Mouse (Mus musculus) forebrain, embryonic 11.5 days (tissue): ENCODE data around the gene Tenm4. TPM values are rescaled to one million over a fixed set of nuclear protein-coding genes. Genes with fewer than 3 reads are reported as not detected.

ENCODE experiments used
- ATAC-seq: fragments of 200-750 bp; cut with Nextera tagmentation; replicated peaks from 2 replicates; pipeline ENCODE4 v1.8.0; 2017; ENCODE audit warnings: moderate TSS enrichment; ENCODE audit not compliant: low FRiP score
- DNase-seq: peaks from one replicate; pipeline ENCODE4 v3.0.0-alpha.2; 2017; ENCODE audit warnings: low spot score
- H3K27ac ChIP-seq: fragments of 300-500 bp; sonication (generic); 2 replicates; pipeline ENCODE4 v1.5.1; 2014; ENCODE audit warnings: low read depth, low read length
- H3K27me3 ChIP-seq: fragments of 300-500 bp; sonication (generic); 2 replicates; pipeline ENCODE4 v1.6.1; 2014; ENCODE audit warnings: mild to moderate bottlenecking, low read length, mixed read lengths; ENCODE audit not compliant: control insufficient read depth, insufficient read depth
- H3K36me3 ChIP-seq: fragments of 300-500 bp; sonication (generic); 2 replicates; pipeline ENCODE4 v1.6.1; 2014; ENCODE audit warnings: mild to moderate bottlenecking, low read length, moderate library complexity, mixed read lengths; ENCODE audit not compliant: control insufficient read depth, insufficient read depth
- H3K4me1 ChIP-seq: fragments of 300-500 bp; sonication (generic); replicated peaks from 2 replicates; pipeline ENCODE4 v1.6.1; 2014; ENCODE audit warnings: low read length, mixed read lengths; ENCODE audit not compliant: control insufficient read depth, insufficient read depth
- H3K4me2 ChIP-seq: fragments of 300-500 bp; sonication (generic); 2 replicates; pipeline ENCODE4 v1.6.1; 2014; ENCODE audit warnings: low read depth, mild to moderate bottlenecking, low read length, moderate library complexity, mixed read lengths; ENCODE audit not compliant: severe bottlenecking
- H3K4me3 ChIP-seq: fragments of 300-500 bp; sonication (generic); 2 replicates; pipeline ENCODE4 v1.5.1; 2014; ENCODE audit warnings: low read depth, low read length
- H3K9ac ChIP-seq: fragments of 300-500 bp; sonication (generic); 2 replicates; pipeline ENCODE4 v1.6.1; 2014; ENCODE audit warnings: low read length
- H3K9me3 ChIP-seq: fragments of 300-500 bp; sonication (generic); 2 replicates; pipeline ENCODE4 v1.6.1; 2016; ENCODE audit warnings: low read length, mixed read lengths; ENCODE audit not compliant: control insufficient read depth
- WGBS: fragments of 180-500 bp; shearing (Covaris S2); extraction: QIAGEN DNeasy Blood & Tissue Kit; methylation state at CpG from one replicate; pipeline ENCODE4 v1.1.7; 2014; 5-methylcytosine and 5-hydroxymethylcytosine counted together
- polyA plus RNA-seq: library from polyadenylated mRNA; unstranded; fragments of >200 nt; fragmentation: Nextera tagmentation; extraction: Ambion mirVana; gene quantifications from 2 replicates; pipeline ENCODE4 v1.2.1, GENCODE M21; 2014

Gene Tenm4
- polyA plus RNA-seq, 1 experiment from 2014 or later: 47.9 TPM

GRCm38 (mm10) chr7:96420045-96420444, 249.0 kb downstream of the Tenm4 start:
- no peak overlapping the region for H3K9ac ChIP-seq
- no peaks in the 10 kb centered on the region for H3K36me3 ChIP-seq
- DNase-seq (no peak), ATAC-seq (no peak)
- H3K27me3 ChIP-seq: no peaks in the 10 kb centered on the region
- no peak overlapping the region for H3K4me3 ChIP-seq
- H3K9me3 ChIP-seq: no peaks in the 10 kb centered on the region
- no peak overlapping the region for H3K27ac ChIP-seq
- 87% methylated on average over 3 of the region's 3 CpGs for WGBS
- 0 out of 2 replicates have a peak, but pooled peaks cover 2% of the 10 kb centered on the region for H3K4me1 ChIP-seq
- no peak overlapping the region for H3K4me2 ChIP-seq

DNA sequence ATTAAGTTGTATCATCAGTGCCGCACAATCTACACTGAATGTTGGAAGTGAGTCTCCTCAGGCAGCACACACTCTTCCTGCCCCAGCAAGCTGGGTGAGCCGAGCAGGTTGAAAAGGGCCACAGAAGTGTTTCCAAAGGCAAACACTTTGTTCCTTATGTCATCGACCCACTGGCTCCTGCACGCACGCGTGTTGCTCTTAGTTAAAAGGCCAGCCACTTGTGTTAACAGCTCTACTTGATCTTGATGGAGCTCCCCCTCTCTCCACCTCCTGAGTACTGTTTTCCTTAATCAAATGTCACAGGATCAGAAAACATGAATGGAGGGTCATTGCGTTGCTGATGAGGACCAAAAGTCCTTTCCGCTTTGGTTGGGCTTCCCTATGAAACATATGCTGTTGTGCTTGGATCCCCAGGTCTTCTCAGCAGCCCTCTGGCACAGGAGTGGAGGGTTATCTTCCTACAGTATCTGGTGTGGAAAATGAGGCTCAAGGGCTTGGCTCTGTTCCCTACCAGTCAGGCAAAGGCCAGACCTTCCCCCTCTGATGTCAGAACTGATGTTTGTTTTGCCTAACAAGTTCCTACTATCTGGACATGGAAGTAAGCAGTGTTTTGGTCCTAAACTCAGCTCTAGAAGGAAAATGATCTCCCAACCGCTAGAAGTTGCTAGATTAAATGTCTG, 250.0 kb downstream of the Tenm4 start:
- H3K9me3 ChIP-seq: no peaks in the 10 kb centered on the region
- H3K4me1 ChIP-seq: 0 out of 2 replicates have a peak, but pooled peaks cover 2% of the 10 kb centered on the region
- H3K27me3 ChIP-seq: no peaks in the 10 kb centered on the region
- H3K27ac ChIP-seq: no peak overlapping the region
- no peaks in the 10 kb centered on the region for H3K36me3 ChIP-seq
- no peak overlapping the region for H3K4me2 ChIP-seq
- WGBS: 79% methylated on average over 9 of the region's 9 CpGs
- no peak overlapping the region for H3K9ac ChIP-seq
- no peak overlapping the region for H3K4me3 ChIP-seq
- ATAC-seq (no peak), DNase-seq (no peak)

GRCm38 (mm10) chr7:96426954-96427353, 255.9 kb downstream of the Tenm4 start:
- Histone ChIP-seq H3K4me1 (no peaks in the 10 kb centered on the region), H3K36me3 (no peaks in the 10 kb centered on the region), H3K9ac (no peak overlapping the region), H3K4me3 (no peak overlapping the region), H3K9me3 (no peaks in the 10 kb centered on the region), H3K4me2 (no peak overlapping the region), H3K27me3 (no peaks in the 10 kb centered on the region), H3K27ac (no peak overlapping the region)
- 78% methylated on average over 8 of the region's 8 CpGs for WGBS
- ATAC-seq: no peak
- no peak for DNase-seq

DNA sequence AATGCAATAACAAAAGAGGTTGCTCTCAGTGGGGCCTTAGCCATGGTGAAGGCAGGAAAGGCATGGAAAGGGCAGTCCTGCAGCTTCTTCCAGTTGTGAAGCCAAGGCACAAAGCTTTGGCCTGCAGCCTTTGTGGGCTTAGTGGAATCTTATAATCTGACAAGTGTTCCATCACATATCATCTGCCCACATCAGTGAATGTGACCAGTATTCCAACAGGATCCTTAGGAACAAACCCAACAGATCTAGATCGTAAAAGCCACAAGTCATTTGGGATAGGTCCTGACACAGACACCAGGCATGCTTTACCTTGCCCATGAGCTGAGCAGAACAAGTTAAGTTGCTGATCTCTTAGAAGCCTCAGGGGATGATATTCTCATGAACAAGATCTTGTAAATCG, 262.3 kb downstream of the Tenm4 start:
- no peak overlapping the region for H3K4me2 ChIP-seq
- no peak overlapping the region for H3K27ac ChIP-seq
- H3K36me3 ChIP-seq: no peaks in the 10 kb centered on the region
- H3K9ac ChIP-seq: no peak overlapping the region
- ATAC-seq (no peak), DNase-seq (no peak)
- no peaks in the 10 kb centered on the region for H3K27me3 ChIP-seq
- no peaks in the 10 kb centered on the region for H3K9me3 ChIP-seq
- no peak overlapping the region for H3K4me3 ChIP-seq
- no peaks in the 10 kb centered on the region for H3K4me1 ChIP-seq
- WGBS: 91% methylated on average over 2 of the region's 2 CpGs

- ATAC-seq (no peak), DNase-seq (no peak)
- Histone ChIP-seq H3K9ac (no peak overlapping the region), H3K4me1 (no peaks in the 10 kb centered on the region), H3K4me2 (no peak overlapping the region), H3K27me3 (no peaks in the 10 kb centered on the region), H3K27ac (no peak overlapping the region), H3K36me3 (no peaks in the 10 kb centered on the region), H3K9me3 (no peaks in the 10 kb centered on the region), H3K4me3 (no peak overlapping the region)
- 94% methylated on average over 6 of the region's 6 CpGs for WGBS
Observed at GRCm38 (mm10) chr7:96438392-96438791, 267.3 kb downstream of the Tenm4 start.

DNA sequence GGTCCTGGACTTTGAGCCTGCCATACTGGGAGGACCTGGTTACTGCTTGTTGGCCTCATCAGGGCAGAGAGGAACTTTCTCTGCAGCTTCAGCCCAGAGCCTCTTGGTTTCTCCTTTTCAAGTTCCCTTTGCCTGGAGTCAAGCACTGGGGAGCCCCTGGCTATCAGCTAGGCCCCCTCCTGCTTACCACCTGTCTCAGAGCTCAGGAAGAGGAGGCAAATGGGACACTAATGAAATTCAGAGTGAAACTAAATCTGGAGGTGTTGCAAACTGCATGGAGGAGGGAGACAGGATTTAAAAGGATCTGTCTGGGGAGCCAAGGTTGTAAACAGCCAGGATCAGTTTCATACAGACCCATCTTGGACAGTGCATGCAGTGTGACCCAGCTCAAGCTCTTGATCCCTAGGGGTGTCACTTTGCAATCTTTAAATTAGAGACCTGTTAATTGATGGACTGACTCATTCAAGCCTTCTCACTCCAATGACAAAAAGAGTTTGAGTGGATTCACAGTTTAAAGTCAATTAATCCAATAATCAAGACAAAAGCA, 269.2 kb downstream of the Tenm4 start:
- Histone ChIP-seq H3K4me1 (no peaks in the 10 kb centered on the region), H3K9ac (no peak overlapping the region), H3K27ac (no peak overlapping the region), H3K27me3 (no peaks in the 10 kb centered on the region), H3K9me3 (no peaks in the 10 kb centered on the region), H3K36me3 (no peaks in the 10 kb centered on the region), H3K4me2 (no peak overlapping the region), H3K4me3 (no peak overlapping the region)
- ATAC-seq (no peak), DNase-seq (no peak)

- WGBS: 92% methylated on average over 8 of the region's 8 CpGs
- H3K27ac ChIP-seq: no peak overlapping the region
- H3K36me3 ChIP-seq: no peaks in the 10 kb centered on the region
- H3K9me3 ChIP-seq: no peaks in the 10 kb centered on the region
- DNase-seq (no peak), ATAC-seq (no peak)
- H3K4me2 ChIP-seq: no peak overlapping the region
- H3K27me3 ChIP-seq: no peaks in the 10 kb centered on the region
- H3K4me1 ChIP-seq: no peaks in the 10 kb centered on the region
- no peak overlapping the region for H3K4me3 ChIP-seq
- no peak overlapping the region for H3K9ac ChIP-seq
Observed at GRCm38 (mm10) chr7:96445771-96446170, 274.7 kb downstream of the Tenm4 start.

GRCm38 (mm10) chr7:96447806-96448397, 276.9 kb downstream of the Tenm4 start:
- no peaks in the 10 kb centered on the region for H3K4me1 ChIP-seq
- H3K27me3 ChIP-seq: no peaks in the 10 kb centered on the region
- H3K9ac ChIP-seq: no peak overlapping the region
- 73% methylated on average over 12 of the region's 12 CpGs for WGBS
- no peak overlapping the region for H3K4me2 ChIP-seq
- DNase-seq: no peak
- H3K4me3 ChIP-seq: no peak overlapping the region
- H3K27ac ChIP-seq: no peak overlapping the region
- H3K9me3 ChIP-seq: no peaks in the 10 kb centered on the region
- ATAC-seq: no peak
- H3K36me3 ChIP-seq: no peaks in the 10 kb centered on the region

DNA sequence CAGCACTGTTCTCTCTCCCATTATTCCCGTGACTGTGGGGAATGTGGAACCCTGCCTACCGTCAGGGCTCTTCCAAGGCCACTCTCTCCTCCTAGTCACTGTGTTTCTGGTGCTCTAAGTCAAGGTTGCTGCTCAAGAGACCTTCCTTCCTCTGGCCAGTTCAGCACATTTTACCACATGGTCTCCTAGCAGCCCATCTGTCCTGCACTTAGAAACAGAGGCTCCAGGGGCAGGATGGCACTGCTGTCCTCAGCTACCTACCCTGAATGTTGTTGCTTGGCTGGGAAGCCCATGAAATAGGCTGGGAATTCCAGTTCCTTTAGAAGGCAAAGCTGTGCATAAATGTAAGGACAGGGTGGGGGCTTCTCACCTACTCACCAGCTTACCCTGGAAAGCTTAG, 284.9 kb downstream of the Tenm4 start:
- Histone ChIP-seq H3K9me3 (no peaks in the 10 kb centered on the region), H3K4me3 (no peak overlapping the region), H3K4me2 (no peak overlapping the region), H3K27ac (no peak overlapping the region), H3K4me1 (0 out of 2 replicates have a peak, but pooled peaks cover 1% of the 10 kb centered on the region), H3K9ac (no peak overlapping the region), H3K27me3 (no peaks in the 10 kb centered on the region), H3K36me3 (no peaks in the 10 kb centered on the region)
- no peak for ATAC-seq
- 62% methylated on average over 2 of the region's 2 CpGs for WGBS
- DNase-seq: no peak
